Mouse (Mus musculus) MN1 (cell line): ENCODE measurements around the gene Ahnak.
A peak's percentile ranks its signal among the peaks of the same experiment; 100 is the strongest.
"Not testable (repeated sequence)": the region's sequence is repeated elsewhere in the genome, so short reads cannot be mapped to it uniquely, and the experiment has no call there.

Source experiments
- DNase-seq: peaks from one replicate; pipeline ENCODE4 v3.0.0-alpha.2; 2016; ENCODE audit warnings: low spot score

Ahnak gene

DNA sequence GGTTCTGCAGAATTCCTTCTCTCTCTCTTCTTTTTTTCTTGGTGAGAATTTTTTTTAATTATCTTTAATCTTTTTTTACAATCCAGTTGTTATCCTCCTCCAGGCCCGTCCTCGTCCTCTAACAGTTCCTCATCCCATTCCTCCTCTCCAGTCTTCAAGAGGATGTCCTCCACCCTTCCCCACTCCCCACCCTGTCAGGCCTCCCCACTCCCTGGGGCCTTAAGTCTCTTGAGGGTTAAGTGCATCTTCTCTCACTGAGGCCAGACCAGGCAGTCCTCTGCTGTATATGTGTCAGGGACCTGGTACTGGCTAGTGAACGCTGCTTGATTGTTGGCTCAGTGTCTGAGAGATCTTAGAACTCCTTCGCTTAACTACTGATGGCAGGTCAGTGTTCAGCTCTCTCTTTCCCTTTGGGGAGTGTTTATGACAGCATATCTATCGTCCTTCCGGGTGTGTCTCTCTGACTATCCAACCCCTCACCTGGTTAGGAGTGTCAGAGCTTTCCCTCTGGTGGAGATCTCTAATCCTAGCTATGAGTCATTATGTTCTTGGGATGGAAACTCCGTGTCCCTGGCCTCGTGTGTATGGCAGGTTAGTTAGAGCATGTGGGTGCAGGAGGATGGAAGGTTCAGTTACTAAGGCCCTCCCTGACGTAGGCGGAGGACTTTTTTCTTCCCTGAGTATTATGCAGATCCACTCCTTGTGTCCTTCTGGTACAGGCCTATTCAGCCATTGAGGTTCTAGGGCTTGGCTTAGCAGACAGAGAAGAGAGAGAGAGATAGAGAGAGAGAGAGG is 5.9 kb downstream of the Ahnak start:
- no peak for DNase-seq

DNA sequence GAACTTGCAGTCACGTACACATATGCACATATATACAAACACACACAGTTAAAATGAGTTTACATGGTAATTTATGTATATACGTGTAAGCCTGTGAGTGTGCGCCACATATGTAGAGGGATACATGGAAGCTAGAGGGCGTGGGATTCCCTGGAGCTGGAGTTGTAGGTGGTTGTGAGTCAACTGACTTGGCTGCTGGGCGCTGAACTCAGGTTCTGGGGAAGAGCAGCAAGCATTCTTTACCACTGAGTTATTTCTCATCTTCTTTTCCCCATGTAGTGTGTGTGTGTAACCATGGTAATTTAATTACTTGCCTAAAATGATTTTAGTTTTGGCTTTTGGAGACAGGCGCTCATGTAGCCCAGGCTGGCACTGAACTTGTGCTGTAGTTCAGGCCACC is 7.5 kb downstream of the Ahnak start:
- no peak for DNase-seq

DNA sequence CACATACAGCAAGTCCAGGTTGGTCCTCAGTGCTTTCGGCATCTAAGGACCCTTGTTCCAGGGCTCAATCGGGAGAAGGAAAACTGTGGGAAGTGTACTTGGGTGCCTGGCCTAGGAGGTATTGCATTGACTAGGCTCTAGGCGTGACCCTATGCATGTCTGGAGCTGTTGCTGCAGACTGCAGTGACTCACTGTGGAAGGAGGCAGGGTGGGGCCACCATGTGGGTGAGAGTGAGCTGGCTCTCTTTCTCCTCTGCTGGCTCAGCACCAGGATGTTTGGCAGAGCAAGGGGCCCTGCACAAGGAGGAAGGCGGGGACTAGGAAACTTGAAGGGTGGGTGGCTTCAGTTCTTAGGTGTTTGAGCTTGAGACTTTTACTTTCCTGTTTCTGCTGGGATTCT is 8.5 kb downstream of the Ahnak start:
- DNase-seq = peak; percentile 78

DNA sequence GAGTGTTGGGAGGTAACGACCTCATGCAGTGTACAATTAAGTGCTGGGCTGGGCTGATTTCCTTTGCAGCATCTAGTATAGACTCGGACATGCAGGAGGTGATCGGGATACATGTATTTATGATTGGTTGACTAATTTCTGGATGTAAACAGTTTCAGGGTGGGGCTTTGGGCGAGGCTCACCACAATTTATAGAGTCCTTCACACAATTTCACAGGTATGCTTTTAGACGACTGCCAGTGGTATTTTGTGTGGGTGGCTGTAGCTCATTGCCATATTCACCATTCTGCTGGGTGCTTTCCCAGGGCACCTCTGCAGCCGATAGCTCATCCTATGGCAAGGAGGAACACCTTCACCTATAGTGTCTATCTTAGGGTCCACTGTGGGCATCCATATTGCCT is 9.5 kb downstream of the Ahnak start:
- DNase-seq = no peak

DNA sequence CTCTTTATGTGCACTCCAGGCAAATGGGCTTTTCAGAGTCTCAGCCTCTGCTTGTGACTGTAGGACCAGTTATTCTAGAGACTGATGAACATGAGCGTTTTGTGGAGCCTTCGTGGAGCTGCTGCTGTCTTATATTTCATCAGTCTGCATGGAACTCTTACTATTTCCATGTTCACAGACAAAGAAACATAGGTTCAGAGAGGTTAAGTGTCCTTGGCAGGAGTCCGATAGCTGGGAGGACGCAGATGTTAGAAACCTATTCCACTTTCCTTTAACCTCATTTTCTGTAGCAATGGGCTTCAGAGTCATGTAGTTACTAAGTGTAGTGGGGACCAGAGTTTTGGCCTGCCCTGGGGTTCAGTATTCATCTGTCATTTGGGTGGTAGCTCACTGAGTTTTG is 10.1 kb downstream of the Ahnak start:
- no peak for DNase-seq

DNA sequence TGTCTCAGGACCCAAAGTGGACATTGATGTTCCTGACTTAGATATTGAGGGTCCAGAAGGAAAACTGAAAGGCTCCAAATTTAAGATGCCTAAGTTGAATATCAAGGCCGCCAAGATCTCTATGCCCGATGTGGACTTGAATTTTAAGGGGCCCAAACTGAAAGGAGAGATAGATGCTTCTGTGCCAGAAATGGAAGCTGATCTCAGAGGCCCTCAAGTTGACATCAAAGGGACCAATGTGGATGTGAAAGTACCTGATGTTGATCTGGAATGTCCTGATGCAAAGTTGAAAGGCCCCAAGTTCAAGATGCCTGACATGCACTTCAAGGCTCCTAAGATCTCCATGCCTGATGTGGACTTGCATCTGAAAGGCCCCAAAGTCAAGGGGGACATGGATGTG is 17.8 kb downstream of the Ahnak start:
- DNase-seq = not testable (repeated sequence)

DNA sequence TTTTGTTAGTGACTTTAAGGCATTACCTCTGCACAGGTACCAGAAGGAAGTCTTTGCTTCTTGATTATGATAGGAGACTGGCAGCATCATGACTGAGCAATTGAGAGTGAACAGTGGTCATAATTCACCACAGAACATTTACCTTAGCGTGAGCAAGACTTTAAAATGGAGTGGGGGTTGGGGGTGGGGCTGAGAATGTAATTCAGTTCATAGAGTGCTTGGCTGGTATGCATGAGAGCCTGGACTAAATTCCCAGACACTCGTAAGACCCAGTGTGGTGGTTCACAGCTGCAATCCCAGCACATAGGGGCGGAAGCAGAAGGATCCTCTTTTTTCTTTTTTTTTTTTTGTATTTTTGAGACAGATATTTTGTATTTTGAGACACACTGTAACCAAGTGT is 30.2 kb downstream of the Ahnak start:
- no peak for DNase-seq

DNA sequence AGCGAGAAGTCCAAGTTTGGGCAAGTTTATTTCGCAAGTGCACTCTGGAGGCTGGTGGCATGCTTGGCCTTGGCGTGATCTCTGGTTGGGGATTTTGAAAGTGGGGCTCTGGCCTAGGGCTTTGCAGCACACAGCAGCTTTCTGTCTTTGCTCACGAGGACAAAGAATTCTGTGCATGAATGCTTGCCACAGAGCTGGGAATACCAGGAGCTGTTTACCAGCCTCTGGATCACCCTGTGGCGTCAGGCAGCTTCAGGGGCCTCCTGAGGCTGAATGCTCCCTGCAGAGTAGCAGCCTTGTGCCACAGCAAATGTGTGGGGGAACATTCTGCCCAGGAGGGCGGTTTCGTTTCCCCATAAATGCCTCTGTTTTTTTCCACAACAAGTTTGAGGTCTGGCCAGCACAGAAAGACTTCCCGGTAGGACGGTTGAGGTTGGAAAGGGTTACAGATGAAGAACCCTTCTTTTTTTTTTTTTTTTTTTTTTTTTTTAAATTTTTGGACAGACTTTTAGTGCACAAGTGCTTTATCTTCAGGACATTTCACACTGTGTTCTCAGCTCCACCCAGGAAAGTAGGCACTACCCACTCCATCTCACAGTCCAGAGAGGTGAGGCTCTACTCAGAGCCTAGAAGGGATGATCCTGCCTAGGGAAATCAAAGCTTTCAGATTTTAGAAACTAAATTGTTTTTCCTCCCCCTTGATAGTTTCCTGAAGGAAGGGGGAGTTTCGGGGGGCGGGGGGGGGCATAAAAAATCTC is 34.1 kb downstream of the Ahnak start:
- DNase-seq = no peak

DNA sequence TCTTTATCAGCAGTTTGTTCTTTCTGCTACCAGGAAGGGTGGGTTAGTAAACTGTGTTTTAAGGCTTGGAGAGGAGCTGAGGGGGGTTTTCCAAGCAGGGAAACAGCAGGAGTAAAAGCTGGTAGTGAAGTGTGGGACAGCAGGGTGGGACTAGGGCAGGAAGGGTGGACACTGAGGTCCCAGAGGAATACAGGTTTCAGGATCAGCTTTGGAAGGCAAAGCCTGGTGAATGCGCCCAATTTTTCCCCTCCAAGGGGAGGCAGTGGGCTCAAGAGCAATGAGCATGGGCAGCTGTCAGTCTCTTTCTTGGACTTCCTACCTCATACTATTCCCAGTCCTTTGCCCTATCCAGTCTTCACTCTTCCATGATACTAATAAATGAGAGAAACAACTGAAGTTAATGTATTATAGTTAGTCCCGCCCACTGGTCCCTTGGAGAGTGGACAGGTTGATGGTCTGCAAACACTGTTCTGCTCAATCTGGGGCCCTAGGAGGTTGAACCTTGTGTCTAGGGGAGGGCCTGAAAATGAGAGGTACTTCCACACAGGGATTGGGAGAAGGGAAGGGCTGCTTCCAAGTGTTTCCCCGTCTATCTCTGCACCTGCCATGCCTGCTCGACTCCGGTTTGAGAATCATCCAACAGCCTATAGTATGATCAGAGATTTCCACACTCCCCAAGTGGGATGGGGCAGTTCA is 36.6 kb downstream of the Ahnak start:
- DNase-seq = no peak

DNA sequence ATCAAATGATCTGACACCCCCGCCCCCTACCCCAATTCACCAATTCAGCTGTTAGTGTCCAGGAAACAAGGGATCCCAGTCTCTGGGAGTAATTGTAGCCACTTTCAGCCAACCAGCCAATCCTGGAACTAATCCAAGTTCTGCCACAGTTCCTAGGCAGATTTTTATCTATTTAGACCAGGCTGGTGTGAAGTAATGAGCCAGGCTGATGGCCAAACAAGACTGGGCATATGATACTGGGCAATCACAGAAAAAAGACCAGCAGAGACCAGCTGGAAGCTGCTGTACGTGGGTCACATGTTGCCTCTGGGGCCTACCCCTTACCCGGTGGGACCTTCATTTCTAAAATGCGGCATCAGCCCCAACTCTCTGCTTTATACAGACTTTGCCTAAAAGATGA is 37.5 kb downstream of the Ahnak start:
- DNase-seq = peak; percentile 75

DNA sequence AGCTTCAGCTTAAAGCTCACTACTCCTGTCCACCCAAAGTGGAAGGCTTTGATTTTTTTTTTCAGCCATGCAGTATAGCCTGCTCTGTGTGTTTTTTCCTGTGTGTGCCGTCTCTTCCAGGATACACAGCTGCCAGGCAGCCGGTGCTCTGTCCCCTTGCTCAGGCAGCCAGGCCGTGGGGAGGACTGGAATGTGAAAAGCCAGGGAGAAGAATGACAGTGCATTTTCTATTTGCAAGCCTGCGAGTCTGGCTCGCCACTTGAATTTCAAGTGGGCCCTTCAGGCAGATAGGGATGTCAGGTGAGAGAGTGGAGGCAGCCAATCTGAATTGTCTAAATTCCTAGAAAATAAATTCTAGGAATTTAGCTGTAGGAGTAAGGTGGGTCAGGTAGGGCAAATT is 38.7 kb downstream of the Ahnak start:
- DNase-seq = no peak

DNA sequence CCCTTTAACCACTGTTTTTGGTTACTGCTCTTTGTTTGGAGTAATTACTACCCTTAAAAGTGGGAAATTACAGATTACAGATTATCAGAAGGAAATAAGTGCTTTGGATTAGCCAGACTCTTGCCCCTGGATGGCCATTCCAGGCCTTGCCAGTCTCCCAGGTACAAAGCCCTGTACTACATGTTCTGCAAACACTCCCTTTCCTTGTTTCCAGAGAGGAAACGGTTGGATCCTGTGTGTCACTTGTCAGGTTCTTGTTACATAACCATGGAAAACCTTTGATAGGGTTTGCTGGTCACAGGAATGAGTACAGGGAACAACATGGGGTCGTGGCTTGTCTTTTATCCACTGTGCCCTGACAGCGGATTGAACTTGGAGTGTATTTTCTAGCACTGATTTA is 39.3 kb downstream of the Ahnak start:
- DNase-seq = no peak

DNA sequence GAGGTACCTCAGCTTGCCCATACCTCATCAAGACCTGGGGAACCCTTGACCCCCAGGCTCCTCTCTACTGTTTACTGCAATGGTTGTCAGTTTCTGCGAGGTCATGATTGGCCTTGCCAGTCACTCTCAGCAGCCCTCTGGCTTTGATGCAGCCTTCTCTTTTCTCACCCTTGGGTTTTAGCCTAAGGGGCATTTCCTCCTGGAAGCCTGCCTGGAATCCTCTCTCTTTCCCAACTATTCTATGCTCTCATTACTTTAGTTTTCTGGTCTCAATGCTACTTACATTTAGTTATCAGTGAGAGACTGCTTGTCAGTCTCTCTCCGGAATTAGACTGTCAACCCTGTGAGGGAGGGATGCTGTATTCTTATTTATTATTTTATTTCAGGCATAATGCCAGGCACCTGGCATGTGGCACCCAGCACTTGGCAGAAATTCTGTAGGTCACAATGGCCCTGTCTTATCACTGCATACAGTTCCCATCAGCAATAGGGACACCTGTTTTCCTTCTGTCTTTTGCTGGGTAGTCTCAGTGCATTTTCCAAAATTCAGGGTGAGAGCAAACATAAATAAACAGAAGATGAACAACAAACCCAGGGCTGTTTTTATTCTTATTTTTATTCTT is 40.7 kb downstream of the Ahnak start:
- no peak for DNase-seq

DNA sequence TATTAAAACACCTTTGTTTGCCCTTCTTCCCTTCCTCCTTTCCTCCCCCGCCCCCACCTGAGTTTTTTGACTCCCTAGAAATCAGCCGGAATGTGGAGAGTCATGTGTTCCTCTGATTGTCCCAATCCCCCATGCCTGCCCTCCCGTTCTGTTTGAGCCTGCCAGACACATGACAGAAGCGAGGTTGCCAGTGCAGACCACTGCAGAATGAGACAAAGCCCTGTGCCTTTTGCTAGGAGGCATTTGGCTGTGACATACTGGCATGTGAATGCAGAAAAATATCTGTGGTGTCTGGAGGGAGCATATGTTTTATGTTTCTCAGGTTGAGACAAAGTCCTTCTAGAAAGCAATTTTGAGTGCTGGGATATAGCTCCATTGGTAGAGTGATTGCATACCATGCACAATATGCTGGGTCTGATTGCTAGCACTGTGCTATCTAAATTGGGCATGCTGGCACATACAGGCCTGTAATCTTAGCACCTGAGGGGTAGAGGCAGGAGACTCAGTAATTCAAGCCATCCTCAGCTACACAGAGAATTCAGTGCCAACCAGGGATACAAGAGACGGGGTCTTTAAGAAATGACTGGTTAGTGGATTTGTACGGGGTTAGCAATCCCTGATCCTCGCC is 43.5 kb downstream of the Ahnak start:
- no peak for DNase-seq

DNA sequence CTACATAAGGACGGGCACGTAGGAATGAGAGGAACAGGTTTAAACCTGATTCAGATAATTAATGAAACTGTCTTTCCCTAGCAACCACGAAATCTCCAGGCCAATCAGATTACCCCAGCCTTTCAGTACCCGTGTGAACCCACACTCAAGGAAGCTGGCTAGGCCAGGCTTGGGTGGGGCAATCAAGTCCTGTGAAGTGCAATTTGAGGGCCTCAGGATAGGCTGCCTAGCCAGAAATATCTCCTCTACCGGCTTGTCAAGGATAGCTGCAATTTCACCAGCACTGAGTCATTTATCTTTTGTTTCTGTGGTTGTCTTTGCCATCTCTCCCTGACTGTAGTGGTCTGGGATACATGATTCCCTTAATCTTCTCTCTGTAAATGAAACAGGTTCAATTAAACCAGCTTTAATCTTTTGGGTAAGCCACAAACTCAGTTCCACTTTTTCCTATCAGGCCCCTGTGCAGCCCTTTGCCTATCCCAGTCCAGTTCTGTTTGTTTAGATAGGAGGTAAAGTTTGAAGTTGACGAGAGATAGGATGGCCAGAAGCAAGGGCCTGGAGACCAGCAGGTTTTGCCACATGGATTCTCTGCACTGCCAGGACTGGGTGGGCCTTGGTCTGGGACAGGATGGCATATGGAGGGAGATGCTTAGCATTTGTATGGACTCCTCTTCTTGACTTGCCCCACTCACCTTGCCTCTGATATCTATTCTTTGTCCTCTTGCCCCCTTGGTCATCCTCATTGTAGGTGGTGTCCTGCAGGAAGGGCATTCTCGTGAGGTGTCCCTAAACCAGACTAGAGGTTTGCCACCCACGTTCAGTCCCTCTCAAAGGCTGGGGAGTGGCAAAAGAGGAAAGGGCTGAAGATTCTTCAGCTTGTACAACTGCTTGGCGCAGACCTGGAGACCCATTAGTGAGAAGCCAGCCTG is 44.6 kb downstream of the Ahnak start:
- DNase-seq = peak; percentile 35

DNA sequence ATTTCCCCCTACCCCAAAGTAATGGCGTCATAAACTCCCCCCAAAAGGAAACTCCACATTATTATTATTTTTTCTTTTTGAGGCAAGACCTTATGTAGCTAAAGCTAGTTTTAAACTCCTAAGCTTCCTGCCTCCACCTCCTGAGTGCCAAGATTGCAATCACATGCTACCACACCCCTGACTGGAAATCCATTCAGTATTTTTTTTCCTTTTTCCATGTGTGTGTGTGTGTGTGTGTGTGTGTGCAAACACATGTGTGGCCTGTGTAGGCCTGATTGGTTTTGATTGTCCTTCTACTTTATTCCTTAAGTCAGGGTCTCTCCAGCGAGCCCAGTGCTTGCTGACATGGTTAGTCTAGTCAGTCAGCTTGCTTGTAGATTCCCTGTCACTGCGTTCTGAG is 45.4 kb downstream of the Ahnak start:
- DNase-seq = no peak

DNA sequence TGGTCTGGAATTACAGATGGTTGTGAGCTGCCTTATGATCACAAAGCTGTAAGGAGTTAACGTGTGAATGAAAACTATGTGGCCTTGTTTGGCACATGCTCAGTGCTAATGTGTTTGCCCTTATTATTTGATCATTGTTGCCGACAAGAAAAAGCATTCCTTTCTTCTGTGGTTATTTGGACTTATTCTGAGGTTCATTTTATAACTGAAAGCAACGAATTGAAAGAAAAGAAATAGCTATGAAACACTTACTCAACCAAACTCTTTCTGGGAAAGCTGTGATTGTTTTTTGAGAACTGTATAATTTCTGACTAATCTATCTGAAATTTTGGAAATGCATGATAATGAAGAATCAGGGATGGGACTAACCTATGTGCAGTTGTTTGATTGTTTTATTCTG is 46.0 kb downstream of the Ahnak start:
- DNase-seq = no peak

DNA sequence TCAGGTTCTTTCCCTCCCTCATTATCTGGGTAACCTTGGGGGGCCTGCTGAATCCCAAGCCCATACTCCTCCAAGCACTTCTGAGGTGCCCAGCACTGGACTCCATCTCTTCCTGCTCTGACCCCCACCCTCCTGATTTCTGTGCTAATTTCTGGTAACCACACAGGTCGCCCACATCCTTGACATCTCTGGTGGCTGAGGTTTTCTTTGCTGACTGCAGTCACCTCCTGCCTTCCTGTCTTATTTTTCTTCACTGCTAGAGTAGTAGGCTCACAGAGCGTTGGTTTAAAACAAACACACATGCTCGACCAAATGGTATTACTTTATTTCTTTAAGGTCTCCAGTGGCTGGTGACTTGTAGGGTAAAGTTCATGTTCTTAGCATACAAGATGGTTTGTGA is 49.1 kb downstream of the Ahnak start:
- DNase-seq = no peak

DNA sequence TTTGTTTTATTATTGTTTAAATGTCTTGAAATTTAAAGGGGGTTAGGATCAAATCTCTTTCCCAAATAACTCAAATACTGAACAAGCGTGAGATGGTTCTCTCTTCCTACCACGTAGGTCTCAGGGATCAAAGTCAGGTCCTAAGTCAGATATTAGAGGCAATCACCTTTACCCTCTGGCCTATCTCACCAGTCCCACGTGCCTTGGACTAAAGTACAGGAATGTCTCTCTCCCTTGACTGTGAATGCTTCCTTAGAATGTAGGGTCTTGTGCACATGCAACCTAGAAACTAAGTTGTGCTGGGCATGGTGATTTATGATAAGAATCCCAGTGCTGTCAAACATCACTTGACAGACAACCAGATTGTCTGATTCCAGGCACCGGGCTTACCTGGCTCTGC is 50.2 kb downstream of the Ahnak start:
- no peak for DNase-seq

DNA sequence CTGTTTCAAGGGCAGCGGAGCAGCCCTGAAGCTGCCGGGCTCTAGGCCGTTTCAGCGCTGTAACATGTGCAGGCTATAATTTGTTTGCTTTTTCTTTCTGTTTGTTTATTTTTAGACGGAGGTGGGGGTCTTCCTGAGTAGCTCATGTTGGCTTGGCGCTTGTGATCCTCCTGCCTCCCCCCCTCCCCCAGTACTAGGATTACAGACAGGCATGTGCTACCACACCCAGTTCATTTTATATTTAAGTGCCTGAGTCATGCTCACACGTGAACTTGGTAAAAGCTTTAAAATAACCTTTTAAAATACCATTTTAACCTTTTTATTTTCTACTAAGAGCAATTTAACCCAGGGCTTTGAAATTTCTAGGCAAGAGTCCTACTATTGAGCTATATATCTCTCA is 50.8 kb downstream of the Ahnak start:
- DNase-seq = no peak

DNA sequence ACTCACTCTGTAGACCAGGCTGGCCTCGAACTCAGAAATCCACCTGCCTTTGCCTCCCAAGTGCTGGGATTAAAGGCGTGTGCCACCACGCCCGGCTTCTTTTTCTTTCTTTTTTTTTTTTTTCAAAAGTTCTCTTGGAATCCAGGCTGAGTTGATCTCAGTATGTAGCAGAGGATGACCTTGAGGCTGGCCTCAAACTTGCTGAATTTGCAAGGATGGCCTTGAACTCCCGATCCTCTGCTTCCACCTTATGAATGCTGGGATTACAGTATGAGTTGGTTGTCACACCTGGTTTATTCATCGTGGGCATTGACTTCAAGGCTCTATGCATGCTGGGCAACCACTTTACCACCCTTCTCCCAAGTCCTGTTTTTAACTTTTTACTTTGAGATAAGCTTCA is 51.6 kb downstream of the Ahnak start:
- DNase-seq = no peak
